Mouse (Mus musculus) lung, postnatal 36 days (tissue): Measurements from ENCODE around the gene Hnf4a.

Source experiments
- DNase-seq: peaks from one replicate; pipeline ENCODE4 v3.0.0; 2022; ENCODE audit warnings: mixed read lengths

The Hnf4a gene

GRCm38 (mm10) chr2:163491351-163491750 lies 15.3 kb upstream of the Hnf4a start:
- no peak for DNase-seq

GRCm38 (mm10) chr2:163492018-163492417 lies 14.6 kb upstream of the Hnf4a start, which contains the start of gene R3hdml:
Gene R3hdml (plus strand): TSS chr2:163492318.
- no peak for DNase-seq

- no peak for DNase-seq
These were observed 13.6 kb upstream of the Hnf4a start for GRCm38 (mm10) chr2:163493031-163493430.

- peak; percentile 74 for DNase-seq
These were observed 12.6 kb upstream of the Hnf4a start for GRCm38 (mm10) chr2:163493976-163494375.

- DNase-seq: no peak
These were observed 12.2 kb upstream of the Hnf4a start for GRCm38 (mm10) chr2:163494456-163494855.

- no peak for DNase-seq
These were observed 4.4 kb upstream of the Hnf4a start for GRCm38 (mm10) chr2:163502219-163502618.

- DNase-seq: no peak
These were observed 3.4 kb upstream of the Hnf4a start for GRCm38 (mm10) chr2:163503191-163503590.

- DNase-seq: peak; percentile 20
These were observed 19.2 kb downstream of the Hnf4a start for GRCm38 (mm10) chr2:163525761-163526243.

- no peak for DNase-seq
These were observed 20.9 kb downstream of the Hnf4a start for GRCm38 (mm10) chr2:163527497-163527896.

GRCm38 (mm10) chr2:163530418-163530817 lies 23.8 kb downstream of the Hnf4a start:
- DNase-seq: no peak

GRCm38 (mm10) chr2:163531917-163532316 lies 25.3 kb downstream of the Hnf4a start:
- peak; percentile 89 for DNase-seq

- DNase-seq: no peak
These were observed 26.6 kb downstream of the Hnf4a start for GRCm38 (mm10) chr2:163533226-163533625.

GRCm38 (mm10) chr2:163534958-163535524 lies 28.4 kb downstream of the Hnf4a start:
- peak; percentile 95 for DNase-seq

GRCm38 (mm10) chr2:163537443-163537842 lies 30.8 kb downstream of the Hnf4a start:
- no peak for DNase-seq

GRCm38 (mm10) chr2:163538410-163538809 lies 31.8 kb downstream of the Hnf4a start:
- DNase-seq: no peak

- no peak for DNase-seq
These were observed 32.9 kb downstream of the Hnf4a start for GRCm38 (mm10) chr2:163539321-163540040.

- no peak for DNase-seq
These were observed 33.9 kb downstream of the Hnf4a start for GRCm38 (mm10) chr2:163540231-163541117.

GRCm38 (mm10) chr2:163541568-163542182 lies 35.1 kb downstream of the Hnf4a start:
- no peak for DNase-seq

- no peak for DNase-seq
These were observed 36.1 kb downstream of the Hnf4a start for GRCm38 (mm10) chr2:163542674-163543073.

- no peak for DNase-seq
These were observed 40.2 kb downstream of the Hnf4a start for GRCm38 (mm10) chr2:163546623-163547318.

- DNase-seq: no peak
These were observed 42.2 kb downstream of the Hnf4a start for GRCm38 (mm10) chr2:163548822-163549221.

- no peak for DNase-seq
These were observed 43.2 kb downstream of the Hnf4a start for GRCm38 (mm10) chr2:163549786-163550185.
